Mouse (Mus musculus) MEL (cell line): Measurements from ENCODE around the gene Hexim2. TPM values are rescaled to one million over a fixed set of nuclear protein-coding genes. Genes with fewer than 3 reads are reported as not detected.

Source experiments
- DNase-seq: peaks from one replicate; pipeline ENCODE4 v3.0.0; 2011; ENCODE audit warnings: low read depth, low spot score
- H3K27ac ChIP-seq: 2 replicates; pipeline ENCODE4 v1.5.1; 2012; ENCODE audit warnings: low read depth, mild to moderate bottlenecking, control low read depth, low read length, moderate library complexity; ENCODE audit not compliant: control insufficient read depth
- H3K27me3 ChIP-seq, 2 experiments: fragments of 150-350 bp in 1 of 2; sonication (generic) in 1 of 2; 2 replicates each; pipeline ENCODE4 v1.6.1; 2012; ENCODE audit warnings: low read length in 2 of 2, mild to moderate bottlenecking in 2 of 2, improper control_type of control experiment in 1 of 2, moderate library complexity in 1 of 2; ENCODE audit not compliant: insufficient read depth in 2 of 2, control insufficient read depth in 1 of 2
- H3K36me3 ChIP-seq, 2 experiments: 2 replicates each; pipeline ENCODE4 v1.6.1; 2012 to 2014; ENCODE audit warnings: low read length in 2 of 2, improper control_type of control experiment in 1 of 2, inconsistent platforms in 1 of 2, mild to moderate bottlenecking in 1 of 2; ENCODE audit not compliant: insufficient read depth in 2 of 2, control insufficient read depth in 1 of 2
- H3K4me1 ChIP-seq, 2 experiments: fragments of 150-350 bp in 1 of 2; sonication (generic) in 1 of 2; 2 replicates each; pipeline ENCODE4 v1.6.1; 2012; ENCODE audit warnings: low read length in 2 of 2, improper control_type of control experiment in 1 of 2, mild to moderate bottlenecking in 1 of 2; ENCODE audit not compliant: insufficient read depth in 2 of 2, control insufficient read depth in 1 of 2
- H3K4me3 ChIP-seq, 2 experiments: fragments of 150-350 bp in 1 of 2; sonication (generic) in 1 of 2; 2 replicates each; pipeline ENCODE4 v1.5.1; 2012; ENCODE audit warnings: low read depth in 2 of 2, low read length in 2 of 2, mild to moderate bottlenecking in 2 of 2, moderate library complexity in 2 of 2, control low read depth in 1 of 2, improper control_type of control experiment in 1 of 2; ENCODE audit not compliant: control insufficient read depth in 1 of 2, insufficient read depth in 1 of 2
- H3K79me2 ChIP-seq: 2 replicates; pipeline ENCODE4 v1.6.1; 2012; ENCODE audit warnings: mild to moderate bottlenecking, low read length, moderate library complexity; ENCODE audit not compliant: control insufficient read depth, poor library complexity, insufficient read depth
- H3K9ac ChIP-seq: 2 replicates; pipeline ENCODE4 v1.6.1; 2012; ENCODE audit warnings: low read depth, mild to moderate bottlenecking, control low read depth, low read length, moderate library complexity; ENCODE audit not compliant: control insufficient read depth, poor library complexity, severe bottlenecking
- H3K9me3 ChIP-seq: fragments of 150-350 bp; sonication (generic); replicated peaks from 2 replicates; pipeline ENCODE4 v1.6.1; 2012; ENCODE audit warnings: mild to moderate bottlenecking, low read length, improper control_type of control experiment, moderate library complexity; ENCODE audit not compliant: insufficient read depth
- CHD1 ChIP-seq: IDR thresholded peaks from 2 replicates; pipeline ENCODE4 v1.6.1; 2012; ENCODE audit warnings: low read depth, mild to moderate bottlenecking, inconsistent platforms, low read length, improper control_type of control experiment
- CTCF ChIP-seq, 3 experiments: IDR thresholded peaks in 2 of 3; conservative IDR thresholded peaks in 1 of 3; 2 replicates each; pipeline ENCODE4 v1.5.1; 2011 to 2012; ENCODE audit warnings: low read length in 3 of 3, low read depth in 2 of 3, mild to moderate bottlenecking in 2 of 3, improper control_type of control experiment in 1 of 3, inconsistent platforms in 1 of 3, mixed read lengths in 1 of 3, moderate library complexity in 1 of 3; ENCODE audit not compliant: control insufficient read depth in 1 of 3, insufficient read depth in 1 of 3, poor library complexity in 1 of 3, severe bottlenecking in 1 of 3
- ETS1 ChIP-seq: IDR thresholded peaks from 2 replicates; pipeline ENCODE4 v1.6.1; 2012; ENCODE audit warnings: low read depth, mild to moderate bottlenecking, inconsistent platforms, low read length, improper control_type of control experiment, moderate library complexity
- GABPA ChIP-seq: IDR thresholded peaks from 2 replicates; pipeline ENCODE4 v1.6.1; 2012; ENCODE audit warnings: low read depth, mild to moderate bottlenecking, inconsistent platforms, low read length, improper control_type of control experiment, moderate library complexity
- HCFC1 ChIP-seq: IDR thresholded peaks from 2 replicates; pipeline ENCODE4 v1.6.1; 2012; ENCODE audit warnings: low read depth, mild to moderate bottlenecking, inconsistent platforms, low read length, improper control_type of control experiment, moderate library complexity
- MAX ChIP-seq: IDR thresholded peaks from 2 replicates; pipeline ENCODE4 v1.6.1; 2011; ENCODE audit warnings: low read length, improper control_type of control experiment
- MAZ ChIP-seq: IDR thresholded peaks from 2 replicates; pipeline ENCODE4 v1.6.1; 2012; ENCODE audit warnings: low read depth, mild to moderate bottlenecking, inconsistent platforms, low read length, improper control_type of control experiment
- MEF2A ChIP-seq: IDR thresholded peaks from 2 replicates; pipeline ENCODE4 v1.6.1; 2014; ENCODE audit warnings: low read depth, mild to moderate bottlenecking, inconsistent platforms, low read length, improper control_type of control experiment; ENCODE audit not compliant: poor library complexity, insufficient replicate concordance, severe bottlenecking; ENCODE audit errors: extremely low read depth
- MXI1 ChIP-seq: IDR thresholded peaks from 2 replicates; pipeline ENCODE4 v1.6.1; 2011; ENCODE audit warnings: mild to moderate bottlenecking, low read depth, low read length, improper control_type of control experiment
- MYB ChIP-seq: IDR thresholded peaks from 2 replicates; pipeline ENCODE4 v1.6.1; 2011; ENCODE audit warnings: mild to moderate bottlenecking, low read depth, low read length, improper control_type of control experiment
- MYC ChIP-seq: IDR thresholded peaks from 2 replicates; pipeline ENCODE4 v1.6.1; 2011; ENCODE audit warnings: low read depth, mild to moderate bottlenecking, low read length, improper control_type of control experiment, moderate library complexity
- NELFE ChIP-seq: IDR thresholded peaks from 2 replicates; pipeline ENCODE4 v1.6.1; 2011; ENCODE audit warnings: low read depth, low read length, improper control_type of control experiment
- NRF1 ChIP-seq: IDR thresholded peaks from 2 replicates; pipeline ENCODE4 v1.6.1; 2014; ENCODE audit warnings: low read depth, mild to moderate bottlenecking, inconsistent platforms, low read length, improper control_type of control experiment, moderate library complexity; ENCODE audit not compliant: poor library complexity, insufficient read depth, severe bottlenecking
- POLR2A ChIP-seq, 2 experiments: IDR thresholded peaks; 2 replicates each; pipeline ENCODE4 v1.6.1; 2011 to 2012; ENCODE audit warnings: low read length in 2 of 2, mild to moderate bottlenecking in 2 of 2, control low read depth in 1 of 2, improper control_type of control experiment in 1 of 2, low read depth in 1 of 2, moderate library complexity in 1 of 2; ENCODE audit not compliant: control insufficient read depth in 1 of 2, insufficient read depth in 1 of 2, poor library complexity in 1 of 2
- POLR2AphosphoS2 ChIP-seq: IDR thresholded peaks from 2 replicates; pipeline ENCODE4 v1.6.1; 2011; ENCODE audit warnings: low read length, improper control_type of control experiment
- POLR2AphosphoS5 ChIP-seq: IDR thresholded peaks from 2 replicates; pipeline ENCODE4 v1.6.1; 2012; ENCODE audit warnings: low read depth, borderline replicate concordance, mild to moderate bottlenecking, inconsistent platforms, low read length, moderate library complexity, mixed read lengths
- RAD21 ChIP-seq: IDR thresholded peaks from 2 replicates; pipeline ENCODE4 v1.6.1; 2011; ENCODE audit warnings: mild to moderate bottlenecking, low read depth, low read length, improper control_type of control experiment
- RCOR1 ChIP-seq: IDR thresholded peaks from 2 replicates; pipeline ENCODE4 v1.6.1; 2012; ENCODE audit warnings: low read depth, mild to moderate bottlenecking, inconsistent platforms, low read length, improper control_type of control experiment
- SMC3 ChIP-seq: IDR thresholded peaks from 2 replicates; pipeline ENCODE4 v1.6.1; 2011; ENCODE audit warnings: low read depth, low read length, improper control_type of control experiment
- TAL1 ChIP-seq: IDR thresholded peaks from 2 replicates; pipeline ENCODE4 v1.6.1; 2012; ENCODE audit warnings: mild to moderate bottlenecking, inconsistent platforms, low read length, moderate library complexity, mixed read lengths
- ZC3H11A ChIP-seq: IDR thresholded peaks from 2 replicates; pipeline ENCODE4 v1.6.1; 2012; ENCODE audit warnings: low read depth, mild to moderate bottlenecking, inconsistent platforms, low read length, improper control_type of control experiment
- ZMIZ1 ChIP-seq: IDR thresholded peaks from 2 replicates; pipeline ENCODE4 v1.6.1; 2012; ENCODE audit warnings: low read depth, mild to moderate bottlenecking, inconsistent platforms, low read length, improper control_type of control experiment, moderate library complexity
- ZNF384 ChIP-seq: IDR thresholded peaks from 2 replicates; pipeline ENCODE4 v1.6.1; 2012; ENCODE audit warnings: low read depth, mild to moderate bottlenecking, inconsistent platforms, low read length, improper control_type of control experiment
- polyA plus RNA-seq, 2 experiments: library from polyadenylated mRNA; stranded (reverse) in 1 of 2; unstranded in 1 of 2; fragments of >175 nt in 1 of 2; fragments of >200 nt in 1 of 2; gene quantifications; 2 replicates each; pipeline versions ENCODE4 v1.2.1 to v1.2.4; 2012; ENCODE audit warnings: low replicate concordance in 2 of 2, low read depth in 1 of 2; ENCODE audit not compliant: insufficient read length in 2 of 2, insufficient read depth in 1 of 2, missing spikeins in 1 of 2
- total RNA-seq: library from RNA; depleted of rRNA; stranded (reverse); fragments of 300-350 nt; gene quantifications from 2 replicates; pipeline ENCODE4 v1.2.3, GENCODE M21; 2012

The Hexim2 gene
- total and polyA plus RNA-seq, 3 experiments = 12.3 to 12.5 TPM; not detected in 1

DNA sequence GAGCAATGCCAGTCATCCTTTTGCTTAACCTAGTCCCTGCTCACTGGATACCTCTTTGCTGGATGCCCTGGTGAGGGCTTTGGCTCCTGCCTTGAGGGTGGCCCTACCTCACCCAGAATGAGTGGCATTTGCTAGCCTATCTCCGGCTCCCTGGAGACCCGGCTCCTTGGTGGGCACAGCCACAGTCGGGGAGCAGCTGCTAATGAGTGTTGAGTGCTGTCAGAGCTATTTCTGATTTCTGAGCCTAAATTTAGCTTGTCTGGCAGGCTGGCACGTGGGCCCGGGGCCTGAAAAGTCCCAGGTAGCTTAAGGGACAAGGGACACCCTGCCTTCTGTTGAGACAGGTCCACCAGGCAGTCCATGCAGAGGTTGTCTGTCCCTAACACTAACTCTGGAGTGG lies 45.0 kb downstream of the Hexim2 start:
- TF ChIP-seq ETS1 (no peak), MYC (no peak), ZNF384 (no peak), NRF1 (no peak), RCOR1 (no peak), MEF2A (no peak), HCFC1 (no peak), TAL1 (no peak), POLR2AphosphoS5 (no peak), POLR2AphosphoS2 (no peak)
- Histone ChIP-seq H3K36me3 (peaks cover 0 to 16% of the 10 kb centered on the region in 2 experiments; a peak in 2 of 4 replicates), H3K4me1 (peaks cover 7 to 31% of the 10 kb centered on the region in 2 experiments; a peak in 3 of 4 replicates), H3K79me2 (no peaks in the 10 kb centered on the region), H3K9ac (no peak overlapping the region), H3K27me3 (no peaks in the 10 kb centered on the region), H3K27ac (no peak overlapping the region), H3K9me3 (no peaks in the 10 kb centered on the region), H3K4me3 (no peak overlapping the region)
- DNase-seq = no peak

DNA sequence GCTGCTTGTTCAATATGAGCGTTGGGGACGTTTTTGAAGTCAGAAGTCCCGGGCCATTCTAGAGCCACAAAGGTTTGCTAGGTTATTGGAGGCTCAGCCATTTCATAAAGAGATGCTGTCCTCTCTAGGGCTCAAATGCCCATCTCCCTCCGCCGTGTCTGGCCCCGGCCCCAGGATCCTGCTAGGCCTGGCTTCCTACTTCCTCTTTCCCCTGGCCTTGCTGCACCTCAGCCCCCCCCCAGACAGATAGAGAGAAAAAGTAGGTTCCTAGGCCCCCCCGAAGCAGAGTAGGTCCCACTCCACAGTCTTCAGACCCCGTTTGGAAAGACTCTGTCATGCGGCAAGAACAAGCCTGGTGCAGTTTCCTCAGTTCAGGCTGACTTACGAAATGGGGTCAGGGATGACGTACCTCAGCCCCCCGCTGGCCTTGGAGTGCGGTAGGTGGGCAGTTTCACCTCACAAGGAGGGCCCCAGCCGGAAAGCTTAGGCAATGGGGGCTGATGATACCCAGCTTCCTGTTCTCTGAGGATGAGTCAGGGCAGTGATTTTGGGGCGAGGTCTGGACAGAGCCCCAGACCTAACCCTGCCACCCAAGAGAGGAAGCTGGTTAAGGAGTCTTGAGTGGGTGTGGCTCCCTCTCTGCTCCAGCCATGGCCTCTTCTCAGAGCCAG lies 45.7 kb downstream of the Hexim2 start:
- Histone ChIP-seq H3K27me3 (no peaks in the 10 kb centered on the region), H3K79me2 (no peaks in the 10 kb centered on the region), H3K4me1 (peaks cover 7 to 31% of the 10 kb centered on the region in 2 experiments; a peak in 3 of 4 replicates), H3K9ac (no peak overlapping the region), H3K36me3 (peaks cover 0 to 16% of the 10 kb centered on the region in 2 experiments; a peak in 2 of 4 replicates), H3K9me3 (no peaks in the 10 kb centered on the region), H3K4me3 (no peak overlapping the region), H3K27ac (no peak overlapping the region)
- TF ChIP-seq NELFE (no peak), MAZ (no peak), RAD21 (no peak), MAX (no peak), MYC (no peak), NRF1 (no peak), ZNF384 (no peak), GABPA (no peak), ZMIZ1 (no peak), ZC3H11A (no peak), ETS1 (no peak), MEF2A (no peak), MXI1 (no peak), TAL1 (no peak), MYB (no peak), SMC3 (no peak), CHD1 (no peak), POLR2A (IDR thresholded peaks at IDR 0.05; ENCODE audit: control insufficient read depth in 1 of 2, insufficient read depth in 1 of 2, low read depth in 1 of 2, low read length in 2 of 2, poor library complexity in 1 of 2) (no peak), CTCF (IDR thresholded peaks at IDR 0.05 in 2 of 3, conservative IDR thresholded peaks at IDR 0.05 in 1 of 3; ENCODE audit: control insufficient read depth in 1 of 3, insufficient read depth in 1 of 3, low read depth in 2 of 3, low read length in 3 of 3, poor library complexity in 1 of 3, severe bottlenecking in 1 of 3) (no peak)
- DNase-seq = no peak
